Comparison of ENCODE assay signal across 24 mouse cellular contexts in the genomic region with DNA sequence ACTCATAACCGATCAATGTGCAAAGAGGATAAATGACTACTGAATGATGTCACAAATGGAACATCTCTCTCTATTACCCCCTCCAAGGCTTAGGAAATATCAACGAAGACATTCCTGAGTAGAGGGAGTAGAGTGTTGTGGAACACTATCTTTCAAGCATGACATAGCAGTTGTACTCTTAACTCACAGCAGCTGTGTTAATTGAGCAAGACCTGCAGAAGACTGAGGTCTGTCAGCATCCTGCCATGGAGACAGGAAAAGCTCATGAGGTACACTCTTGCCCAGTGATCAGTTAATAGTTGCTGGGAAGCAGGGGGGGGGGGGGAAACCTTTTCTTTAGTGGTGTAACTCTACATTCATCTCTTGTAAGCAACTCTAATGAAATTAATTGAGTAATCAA. TPM values are rescaled to one million over a fixed set of nuclear protein-coding genes. Genes with fewer than 3 reads are reported as not detected.
A peak's percentile ranks its signal among the peaks of the same experiment; 100 is the strongest.
DNase-seq lines count a peak whose midpoint lies in the region; ATAC-seq and TF ChIP-seq lines count a peak whose summit lies in the region.
"Had no signal": no experiment of that assay in that cellular context is flagged by ENCODE, and none has a peak within 500 bp of the region (broad histone marks: within the 10 kb centered on the region; RNA-seq: fewer than 3 reads in every experiment).

No protein-coding gene starts in this region.

- no peak overlapping the region for H3K9ac ChIP-seq in liver, embryonic 11.5 days (ENCODE audit: low read depth, low read length)
- H3K9ac ChIP-seq in MEL (ENCODE audit: control insufficient read depth, low read depth, low read length, poor library complexity, severe bottlenecking): no peak overlapping the region
- H3K9ac ChIP-seq in liver, embryonic 13.5 days: no peak overlapping the region
- no peak overlapping the region for H3K9ac ChIP-seq in forebrain, embryonic 16.5 days (replicated peaks; ENCODE audit: low read depth, low read length)
- no peak overlapping the region for H3K9ac ChIP-seq in hindbrain, postnatal 0 days (replicated peaks; ENCODE audit: low read length)
- H3K9ac ChIP-seq: embryonic facial prominence, embryonic 13.5 days; forebrain, embryonic 12.5 days; forebrain, postnatal 0 days; hindbrain, embryonic 12.5 days had no signal

- H3K27me3 ChIP-seq in liver, embryonic 11.5 days (replicated peaks; ENCODE audit: control insufficient read depth, insufficient read depth, low read length): no peaks in the 10 kb centered on the region
- no peaks in the 10 kb centered on the region for H3K27me3 ChIP-seq in MEL (ENCODE audit: control insufficient read depth in 1 of 2, insufficient read depth in 2 of 2, low read length in 2 of 2)
- no peaks in the 10 kb centered on the region for H3K27me3 ChIP-seq in liver, embryonic 13.5 days
- H3K27me3 ChIP-seq in forebrain, embryonic 16.5 days (replicated peaks; ENCODE audit: control insufficient read depth, insufficient read depth, low read length): no peaks in the 10 kb centered on the region
- no peaks in the 10 kb centered on the region for H3K27me3 ChIP-seq in hindbrain, postnatal 0 days (ENCODE audit: insufficient read depth, low read length)
- H3K27me3 ChIP-seq: embryonic facial prominence, embryonic 13.5 days; forebrain, embryonic 12.5 days; hindbrain, embryonic 12.5 days had no signal

- no peak for TF ChIP-seq CTCF in MEL (IDR thresholded peaks at IDR 0.05 in 2 of 3, conservative IDR thresholded peaks at IDR 0.05 in 1 of 3; ENCODE audit: control insufficient read depth in 1 of 3, insufficient read depth in 1 of 3, low read depth in 2 of 3, low read length in 3 of 3, poor library complexity in 1 of 3, severe bottlenecking in 1 of 3)
- TF ChIP-seq CTCF in hindbrain, postnatal 0 days (IDR thresholded peaks at IDR 0.05; ENCODE audit: low read depth): no peak

- no peak for TF ChIP-seq POLR2A in MEL (IDR thresholded peaks at IDR 0.05; ENCODE audit: control insufficient read depth in 1 of 2, insufficient read depth in 1 of 2, low read depth in 1 of 2, low read length in 2 of 2, poor library complexity in 1 of 2)

- no peak overlapping the region for H3K27ac ChIP-seq in liver, embryonic 11.5 days (ENCODE audit: low read depth, low read length)
- H3K27ac ChIP-seq in MEL (ENCODE audit: control insufficient read depth, low read depth, low read length): no peak overlapping the region
- no peak overlapping the region for H3K27ac ChIP-seq in liver, embryonic 13.5 days
- no peak overlapping the region for H3K27ac ChIP-seq in forebrain, embryonic 16.5 days (ENCODE audit: low read length)
- H3K27ac ChIP-seq in hindbrain, postnatal 0 days: no peak overlapping the region
- H3K27ac ChIP-seq: embryonic facial prominence, embryonic 13.5 days; forebrain, embryonic 12.5 days; heart, embryonic 10.5 days; hindbrain, embryonic 12.5 days had no signal

- H3K9me3 ChIP-seq in liver, embryonic 11.5 days (ENCODE audit: control insufficient read depth, low read length): no peaks in the 10 kb centered on the region
- H3K9me3 ChIP-seq in MEL (replicated peaks; ENCODE audit: insufficient read depth, low read length): no peaks in the 10 kb centered on the region
- H3K9me3 ChIP-seq in liver, embryonic 13.5 days (replicated peaks): no peaks in the 10 kb centered on the region
- H3K9me3 ChIP-seq in forebrain, embryonic 16.5 days (ENCODE audit: control insufficient read depth, low read length): no peaks in the 10 kb centered on the region
- H3K9me3 ChIP-seq in hindbrain, postnatal 0 days (ENCODE audit: low read length): no peaks in the 10 kb centered on the region
- H3K9me3 ChIP-seq: embryonic facial prominence, embryonic 13.5 days; forebrain, embryonic 12.5 days; heart, embryonic 10.5 days; hindbrain, embryonic 12.5 days had no signal

- no peak for TF ChIP-seq EP300 in MEL (IDR thresholded peaks at IDR 0.05; ENCODE audit: low read depth in 1 of 2, low read length in 2 of 2)

- no peak overlapping the region for H3K4me2 ChIP-seq in liver, embryonic 11.5 days
- no peak overlapping the region for H3K4me2 ChIP-seq in liver, embryonic 13.5 days
- no peak overlapping the region for H3K4me2 ChIP-seq in forebrain, embryonic 16.5 days (ENCODE audit: low read length)
- H3K4me2 ChIP-seq in hindbrain, postnatal 0 days (ENCODE audit: low read depth, low read length): no peak overlapping the region
- H3K4me2 ChIP-seq: embryonic facial prominence, embryonic 13.5 days; forebrain, embryonic 12.5 days; hindbrain, embryonic 12.5 days had no signal

- 0 out of 2 replicates have a peak, but pooled peaks have one; percentile 53 for ATAC-seq in liver, embryonic 11.5 days (replicated peaks; ENCODE audit: low FRiP score)
- ATAC-seq in liver, embryonic 13.5 days (ENCODE audit: low read depth): peak; percentile 50; the same call in 1 of the 2 replicates
- ATAC-seq in megakaryocyte-erythroid progenitor cell, adult 5-6 weeks (replicated peaks; ENCODE audit: low FRiP score, low TSS enrichment, poor library complexity, severe bottlenecking): peak; percentile 38; the same call in 1 of the 2 replicates
- no peak for ATAC-seq in forebrain, embryonic 16.5 days
- ATAC-seq in hindbrain, postnatal 0 days: no peak
- ATAC-seq: forebrain, postnatal 0 days; hindbrain, embryonic 16.5 days had no signal

- no peak overlapping the region for H3K4me3 ChIP-seq in liver, embryonic 11.5 days (ENCODE audit: low read depth, low read length)
- no peak overlapping the region for H3K4me3 ChIP-seq in MEL (ENCODE audit: control insufficient read depth in 1 of 2, insufficient read depth in 1 of 2, low read depth in 2 of 2, low read length in 2 of 2)
- no peak overlapping the region for H3K4me3 ChIP-seq in liver, embryonic 13.5 days (replicated peaks)
- H3K4me3 ChIP-seq in forebrain, embryonic 16.5 days (replicated peaks; ENCODE audit: low read length): no peak overlapping the region
- H3K4me3 ChIP-seq in hindbrain, postnatal 0 days (ENCODE audit: low read length): no peak overlapping the region
- H3K4me3 ChIP-seq: embryonic facial prominence, embryonic 13.5 days; forebrain, embryonic 12.5 days; heart, embryonic 10.5 days; hindbrain, embryonic 12.5 days had no signal

- H3K36me3 ChIP-seq in liver, embryonic 11.5 days (ENCODE audit: control insufficient read depth, insufficient read depth, low read length): no peaks in the 10 kb centered on the region
- peaks cover 1 to 46% of the 10 kb centered on the region in 2 experiments; a peak in 3 of 4 replicates for H3K36me3 ChIP-seq in MEL (ENCODE audit: control insufficient read depth in 1 of 2, insufficient read depth in 2 of 2, low read length in 2 of 2)
- H3K36me3 ChIP-seq in liver, embryonic 13.5 days: no peaks in the 10 kb centered on the region
- no peaks in the 10 kb centered on the region for H3K36me3 ChIP-seq in forebrain, embryonic 16.5 days (ENCODE audit: control insufficient read depth, insufficient read depth)
- H3K36me3 ChIP-seq in hindbrain, postnatal 0 days (ENCODE audit: insufficient read depth, low read length): no peaks in the 10 kb centered on the region
- H3K36me3 ChIP-seq: embryonic facial prominence, embryonic 13.5 days; forebrain, embryonic 12.5 days; heart, embryonic 10.5 days; hindbrain, embryonic 12.5 days had no signal

- DNase-seq in liver, embryonic 11.5 days (ENCODE audit: low spot score): no peak
- DNase-seq in liver (no peak), MEL (ENCODE audit: low read depth, low spot score) (no peak)
- no peak for DNase-seq in liver, embryonic 13.5 days
- DNase-seq in testis, postnatal 10 days (ENCODE audit: low spot score): no peak
- no peak for DNase-seq in hindbrain, postnatal 0 days (ENCODE audit: low spot score)
- DNase-seq: adrenal gland, postnatal 10 days; cerebellum, adult 11-12 months; cerebellum, adult 9-10 months; cerebellum, postnatal 25 days; forebrain, postnatal 0 days; gastrocnemius, postnatal 36 days; heart, adult 18-20 months; heart, postnatal 10 days; heart, postnatal 4 days had no signal

- peaks cover 12% of the 10 kb centered on the region; the same call in 1 of the 2 replicates for H3K4me1 ChIP-seq in liver, embryonic 11.5 days (replicated peaks; ENCODE audit: control insufficient read depth, insufficient read depth, low read length)
- peaks cover 30 to 38% of the 10 kb centered on the region in 2 experiments for H3K4me1 ChIP-seq in MEL (ENCODE audit: control insufficient read depth in 1 of 2, insufficient read depth in 2 of 2, low read length in 2 of 2)
- H3K4me1 ChIP-seq in liver, embryonic 13.5 days (replicated peaks): peaks cover 33% of the 10 kb centered on the region
- H3K4me1 ChIP-seq in forebrain, embryonic 16.5 days (replicated peaks; ENCODE audit: control insufficient read depth, insufficient read depth, low read length): peaks cover 7% of the 10 kb centered on the region; the same call in 1 of the 2 replicates
- H3K4me1 ChIP-seq in hindbrain, postnatal 0 days (ENCODE audit: insufficient read depth, low read length): no peaks in the 10 kb centered on the region
- H3K4me1 ChIP-seq: hindbrain, embryonic 12.5 days had no signal

- WGBS in liver, embryonic 11.5 days: 62% methylated on average over 2 of the region's 2 CpGs
- 60% methylated on average over 2 of the region's 2 CpGs for WGBS in liver, embryonic 13.5 days (ENCODE audit: insufficient replicate concordance)
- 84% methylated on average over 2 of the region's 2 CpGs for WGBS in forebrain, embryonic 16.5 days
- 89% methylated on average over 2 of the region's 2 CpGs for WGBS in hindbrain, postnatal 0 days

- no peak for TF ChIP-seq RAD21 in MEL (IDR thresholded peaks at IDR 0.05; ENCODE audit: low read depth, low read length)

- peaks cover 69% of the 10 kb centered on the region for H3K79me2 ChIP-seq in MEL (ENCODE audit: control insufficient read depth, insufficient read depth, low read length, poor library complexity)

RNA-seq across cellular contexts. Expression of gene Kmt2c, which starts 22.8 kb away (rescaled TPM):
- 12.4 and 14.0 TPM in 2 replicates for polyA plus RNA-seq in liver, embryonic 11.5 days (2014; fragmentation: Nextera tagmentation; extraction: Ambion mirVana)
- total RNA-seq in MEL (2012; rRNA removed): 26.2 and 28.1 TPM in 2 replicates
- 10 to 100 TPM; 23.8 to 34.0 TPM for polyA plus RNA-seq in MEL (2012; ENCODE audit: insufficient read depth in 1 of 2, insufficient read length in 2 of 2, low read depth in 1 of 2, low replicate concordance in 2 of 2, missing spikeins in 1 of 2)
- 5.6 and 6.3 TPM in 2 replicates for polyA plus RNA-seq in liver, embryonic 13.5 days (2015; fragmentation: Nextera tagmentation; extraction: Ambion mirVana)
- total RNA-seq in megakaryocyte-erythroid progenitor cell, adult 5-6 weeks (2014; fragmentation: Nextera tagmentation): 64.3 and 70.7 TPM in 2 replicates
- 25.8 and 41.6 TPM in 2 replicates for total RNA-seq in megakaryocyte-erythroid progenitor cell, adult 5-6 weeks (2017)
- 26.5 and 28.1 TPM in 2 replicates for polyA plus RNA-seq in forebrain, embryonic 16.5 days (2015; fragmentation: Nextera tagmentation; extraction: Ambion mirVana)
- total RNA-seq in hindbrain, postnatal 0 days (2014; rRNA removed): 40.2 and 46.5 TPM in 2 replicates
- 10.8 and 11.1 TPM in 2 replicates for polyA plus RNA-seq in hindbrain, postnatal 0 days (2015; fragmentation: Nextera tagmentation; extraction: Ambion mirVana)

RNA-seq across cellular contexts. Expression of gene Cct8l1, which starts 40.1 kb away (rescaled TPM):
- polyA plus RNA-seq in liver, embryonic 11.5 days (2014; fragmentation: Nextera tagmentation; extraction: Ambion mirVana): not detected in 2 replicates
- not detected in 2 replicates for total RNA-seq in MEL (2012; rRNA removed)
- not detected for polyA plus RNA-seq in MEL (2012; ENCODE audit: insufficient read depth in 1 of 2, insufficient read length in 2 of 2, low read depth in 1 of 2, low replicate concordance in 2 of 2, missing spikeins in 1 of 2)
- polyA plus RNA-seq in liver, embryonic 13.5 days (2015; fragmentation: Nextera tagmentation; extraction: Ambion mirVana): not detected in 2 replicates
- not detected in 2 replicates for total RNA-seq in megakaryocyte-erythroid progenitor cell, adult 5-6 weeks (2014; fragmentation: Nextera tagmentation)
- not detected in 2 replicates for total RNA-seq in megakaryocyte-erythroid progenitor cell, adult 5-6 weeks (2017)
- polyA plus RNA-seq in forebrain, embryonic 16.5 days (2015; fragmentation: Nextera tagmentation; extraction: Ambion mirVana): 0.12 TPM in 1 of 2 replicates, not detected in the other
- total RNA-seq in hindbrain, postnatal 0 days (2014; rRNA removed): not detected in 2 replicates
- not detected in 2 replicates for polyA plus RNA-seq in hindbrain, postnatal 0 days (2015; fragmentation: Nextera tagmentation; extraction: Ambion mirVana)
- total RNA-seq: adrenal gland, postnatal 10 days; adrenal gland, postnatal 4 days; forebrain, postnatal 0 days; heart, postnatal 10 days; heart, postnatal 4 days had no signal
- polyA plus RNA-seq: embryonic facial prominence, embryonic 13.5 days; forebrain, postnatal 0 days; heart, embryonic 10.5 days; heart, embryonic 14.5 days had no signal

Comparison
In these comparisons a context has a peak if more than half of its experiments do, and no peak if none do; other contexts are left out.
1. ATAC-seq: peak in liver, embryonic 11.5 days (single experiment), liver, embryonic 13.5 days (single experiment) and megakaryocyte-erythroid progenitor cell, adult 5-6 weeks (single experiment); none in forebrain, embryonic 16.5 days (single experiment) and hindbrain, postnatal 0 days (single experiment).